Mouse (Mus musculus) CD4-positive, CD25-positive, alpha-beta regulatory T cell (primary cell): ENCODE data around the gene Fstl5. TPM values are rescaled to one million over a fixed set of nuclear protein-coding genes. Genes with fewer than 3 reads are reported as not detected.

Experiments
- polyA plus RNA-seq: library from polyadenylated mRNA; unstranded; fragments of 100-300 nt; shearing (Covaris generic); gene quantifications from one replicate; pipeline ENCODE4 v1.2.1, GENCODE M21; 2017

The Fstl5 gene
- 0.04 TPM for polyA plus RNA-seq

DNA sequence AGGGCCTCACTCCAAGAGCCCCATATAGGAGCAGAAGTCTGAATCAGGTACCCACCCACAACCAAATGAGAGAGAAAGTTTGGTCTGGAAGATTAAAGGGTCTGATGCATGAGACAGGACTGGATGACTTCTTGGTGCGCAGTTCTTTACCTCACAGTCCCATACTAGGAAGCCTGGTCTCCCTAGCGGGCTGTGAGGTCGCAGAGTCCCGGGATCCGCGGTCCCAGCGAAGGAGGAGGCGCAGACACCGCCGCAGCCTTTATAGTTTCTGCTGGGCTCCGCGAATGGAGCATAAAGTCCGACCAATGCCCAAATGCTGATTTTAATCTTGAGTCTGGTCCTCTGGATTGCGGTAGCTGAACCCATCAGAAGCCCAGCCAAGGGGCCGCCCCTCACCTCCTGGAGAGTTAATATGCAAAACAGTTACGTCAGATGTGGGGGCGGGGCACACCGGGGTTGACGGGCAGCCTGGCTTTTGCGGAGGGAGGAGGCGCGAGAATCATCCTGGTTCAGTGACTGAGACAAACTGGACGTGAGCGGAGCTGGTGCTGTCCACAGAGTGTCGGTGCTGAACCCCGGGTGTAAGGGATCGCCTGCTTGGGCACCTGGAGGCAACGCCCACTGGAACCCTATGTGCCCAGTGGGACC, at the start of gene Fstl5:
Gene Fstl5, plus strand, starts transcription at position 211 of the 648 bp plus-strand sequence.

Other genes starting within 250 kb of the Fstl5 start
- 12.2 TPM for gene Golim4, start 117.3 kb upstream of the Fstl5 start, polyA plus RNA-seq